Mouse (Mus musculus) c-Kit-negative CD71-positive TER-119-positive erythroid progenitor cells, embryonic 14.5 days (primary cell): ENCODE data around the gene Ssbp4.

ENCODE experiments used
- DNase-seq: peaks from one replicate; pipeline ENCODE4 v3.0.0-alpha.2; 2013; ENCODE audit warnings: low read depth, low spot score

Ssbp4 gene

DNA sequence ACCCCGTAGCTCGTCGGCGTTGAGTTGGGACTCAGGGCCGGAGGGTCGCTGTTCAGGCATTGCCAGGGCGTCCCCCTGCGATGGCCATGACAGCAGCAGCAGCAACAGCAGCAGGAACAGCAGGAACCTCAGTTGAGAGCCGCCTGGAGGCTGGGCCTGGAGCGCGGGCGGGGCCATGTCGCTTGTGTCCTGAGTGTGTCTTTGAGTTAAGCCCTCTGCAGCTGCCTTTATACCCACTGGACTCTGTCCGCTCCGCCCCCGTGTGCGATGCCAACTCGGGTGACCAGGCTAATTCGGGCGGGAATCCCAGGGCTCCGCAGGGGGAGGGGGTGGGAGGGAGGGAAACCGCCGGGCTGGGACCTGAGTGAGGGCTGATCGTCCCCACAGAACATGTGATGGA lies 22.8 kb upstream of the Ssbp4 start:
- no peak for DNase-seq

DNA sequence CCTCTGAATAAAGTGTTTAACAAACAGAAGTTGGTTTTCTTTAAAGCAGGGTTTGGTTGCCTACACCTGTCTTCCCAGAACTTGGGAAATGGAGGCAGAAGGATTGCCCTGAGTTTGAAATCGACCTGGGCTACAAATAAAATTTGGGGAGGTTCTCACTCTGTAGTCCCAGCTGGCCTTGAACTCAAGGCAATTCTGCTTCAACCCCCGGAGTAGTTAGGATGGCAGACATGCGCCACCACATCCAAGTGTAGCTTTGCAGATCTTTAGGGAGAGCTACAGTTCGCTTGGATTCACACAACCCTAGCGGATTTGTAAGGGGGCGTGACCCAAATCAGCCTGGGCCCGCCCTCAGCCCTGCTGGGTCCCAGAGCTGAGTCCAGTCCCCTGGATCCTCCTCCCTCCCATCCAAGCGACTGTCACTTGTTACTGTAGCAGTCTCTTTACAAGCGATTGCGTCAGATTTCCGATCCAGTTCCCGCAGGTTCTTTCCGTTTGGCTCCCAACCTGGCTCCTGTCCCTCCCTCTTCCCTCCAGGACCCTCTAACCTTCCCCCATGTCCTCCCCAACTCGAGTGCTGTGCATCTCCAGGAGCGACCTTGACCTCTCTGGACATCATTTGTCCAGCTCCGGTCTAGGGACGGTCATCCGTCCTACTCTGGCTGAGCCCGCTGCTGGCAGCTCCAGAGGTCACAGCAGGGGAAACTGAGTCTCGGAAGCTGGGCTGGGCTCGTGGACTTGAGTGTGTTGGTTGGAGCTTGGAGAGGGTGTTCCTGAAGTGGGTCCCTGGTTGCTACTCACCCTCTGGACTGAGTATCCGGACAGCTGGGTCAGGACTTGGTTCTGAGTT lies 22.1 kb upstream of the Ssbp4 start:
- DNase-seq, result no peak

GRCm38 (mm10) chr8:70629574-70630531 lies 21.2 kb upstream of the Ssbp4 start:
- DNase-seq, result peak; percentile 69

DNA sequence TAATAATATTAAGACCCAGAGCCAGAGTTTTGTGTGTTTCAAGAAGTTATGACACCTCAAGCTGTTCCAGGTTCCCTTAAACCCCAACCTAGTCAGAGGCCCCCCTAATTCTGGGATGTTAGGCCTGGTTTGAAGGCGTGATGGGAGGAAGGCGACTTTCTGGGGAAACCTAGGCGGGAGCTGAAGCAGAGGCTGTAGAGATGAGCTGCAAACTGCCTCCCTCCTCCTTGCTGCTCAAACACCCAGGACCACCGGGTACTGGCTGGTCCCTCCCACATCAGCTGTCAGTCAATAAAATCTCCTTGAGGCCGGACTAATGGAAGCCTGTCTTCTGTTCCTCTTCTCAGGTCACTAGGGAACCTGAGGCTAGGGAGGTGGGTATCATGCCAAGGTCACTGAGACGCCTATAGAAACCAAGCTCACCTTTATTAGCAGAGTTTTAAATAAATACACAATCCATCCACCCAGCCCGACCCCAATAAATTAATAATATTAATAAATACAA lies 20.4 kb upstream of the Ssbp4 start:
- DNase-seq, result no peak

GRCm38 (mm10) chr8:70627041-70627440 lies 18.4 kb upstream of the Ssbp4 start:
- DNase-seq, result no peak

GRCm38 (mm10) chr8:70625104-70625503 lies 16.4 kb upstream of the Ssbp4 start:
- DNase-seq, result no peak

DNA sequence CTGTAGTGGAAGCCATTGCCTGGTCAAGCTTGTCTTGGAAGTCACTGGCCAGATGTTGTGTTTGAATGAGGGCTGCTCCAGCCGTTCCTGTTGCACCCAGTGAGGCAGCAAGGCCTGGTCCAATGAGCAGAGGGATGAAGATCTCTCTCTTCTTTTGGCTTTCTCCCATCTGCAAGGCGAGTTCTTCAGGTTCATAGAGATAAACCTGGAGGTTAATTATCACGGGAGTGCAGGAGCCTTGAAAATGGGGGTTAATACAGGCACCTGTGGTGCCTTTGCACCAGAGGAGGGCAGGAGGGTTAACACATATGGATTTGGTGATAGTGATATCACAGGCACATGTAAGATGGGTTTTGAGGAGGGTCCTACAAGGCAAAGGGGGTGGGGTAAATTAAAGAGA lies 13.5 kb upstream of the Ssbp4 start:
- DNase-seq, result peak; percentile 58

DNA sequence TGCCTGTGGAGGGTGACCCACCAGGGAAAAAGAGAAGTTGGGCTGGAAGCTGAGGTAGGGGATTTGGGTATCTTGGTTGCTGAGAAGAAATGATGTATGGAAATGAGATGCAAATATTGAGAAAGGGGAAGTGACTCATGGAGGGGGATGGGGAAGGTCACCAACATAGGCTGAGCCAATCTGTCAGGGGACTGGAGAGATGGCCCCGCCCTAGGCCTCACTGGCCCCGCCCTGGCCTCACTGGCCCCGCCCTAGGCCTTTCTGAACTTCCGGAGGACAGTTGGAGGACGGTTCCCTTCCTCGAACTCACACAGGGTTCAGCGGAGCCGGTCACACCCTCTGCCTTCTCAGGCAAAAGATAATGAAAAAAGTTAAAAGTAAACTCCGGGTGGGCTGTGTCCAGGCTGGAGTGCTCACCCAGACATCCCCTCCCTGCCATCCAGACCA lies 10.2 kb upstream of the Ssbp4 start:
- DNase-seq, result peak; percentile 74

- DNase-seq, result no peak
Measured at GRCm38 (mm10) chr8:70617985-70618384, 9.3 kb upstream of the Ssbp4 start.

DNA sequence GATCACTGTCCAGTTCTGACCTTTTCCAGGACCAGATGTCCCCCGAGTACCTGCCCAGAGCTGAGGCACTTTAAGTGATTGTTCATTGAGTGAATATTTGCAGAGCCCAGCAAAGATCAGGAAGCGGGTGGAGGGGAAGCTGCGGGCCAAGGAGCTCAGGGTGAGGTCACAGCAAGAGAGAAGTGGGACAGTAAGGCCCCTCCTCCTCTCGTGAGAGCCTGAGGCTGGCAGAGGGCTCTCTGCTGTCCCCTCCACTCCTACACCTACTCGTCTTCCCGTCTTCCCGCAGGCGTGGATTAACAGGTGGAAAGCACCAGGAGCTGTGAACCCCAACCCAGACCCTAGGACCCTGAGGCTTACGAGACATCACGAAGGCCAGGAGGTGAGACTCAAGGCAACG lies 8.0 kb upstream of the Ssbp4 start:
- DNase-seq, result no peak

DNA sequence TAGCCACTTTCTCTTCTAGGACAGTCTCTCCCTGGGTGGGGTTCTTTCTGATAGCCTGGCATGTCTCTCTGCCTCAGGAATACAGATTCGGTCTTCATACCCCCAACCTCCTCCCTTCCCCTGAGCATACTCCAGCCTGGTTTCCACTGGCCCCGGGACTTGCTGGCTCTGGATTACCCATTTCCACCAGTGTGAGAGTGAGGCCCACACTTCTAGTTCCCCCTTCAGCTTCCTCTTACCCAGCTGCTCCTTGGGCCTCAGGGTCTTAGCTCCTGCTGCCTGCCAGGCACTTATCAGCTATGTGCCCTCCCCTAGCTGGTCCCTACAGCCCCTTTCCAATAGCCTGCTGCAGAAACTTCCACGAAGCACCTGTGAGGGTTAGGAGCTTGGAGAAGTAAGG lies 7.2 kb upstream of the Ssbp4 start, which contains the start of gene Lrrc25:
Lrrc25 (plus strand) TSS at position 262 of the 400 bp plus-strand sequence.
- DNase-seq, result no peak

- no peak for DNase-seq
Measured at GRCm38 (mm10) chr8:70615281-70615680, 6.6 kb upstream of the Ssbp4 start.

DNA sequence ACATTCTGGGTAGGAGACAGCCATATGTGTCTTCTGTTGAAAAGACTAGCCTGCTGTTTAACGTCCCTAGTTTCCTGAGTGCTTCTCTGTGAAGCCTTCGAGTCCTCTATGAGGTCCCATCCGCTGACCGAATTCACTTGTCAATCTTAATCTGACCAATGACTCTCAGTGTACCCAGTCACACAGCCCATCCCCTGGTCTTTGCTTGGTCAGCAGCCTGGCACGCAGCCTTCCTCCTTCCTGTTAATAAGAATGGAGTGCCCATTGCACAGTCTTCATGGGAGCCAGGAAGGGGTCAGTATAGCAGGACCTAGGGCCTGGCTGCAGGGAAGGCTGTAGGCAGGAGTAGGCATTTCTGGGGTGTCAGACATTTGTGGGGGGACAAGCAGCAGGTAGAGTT lies 5.8 kb upstream of the Ssbp4 start:
- DNase-seq, result no peak

- no peak for DNase-seq
Measured at GRCm38 (mm10) chr8:70613763-70614162, 5.1 kb upstream of the Ssbp4 start.

- peak; percentile 85 for DNase-seq
Measured at GRCm38 (mm10) chr8:70611849-70612248, 3.2 kb upstream of the Ssbp4 start.

DNA sequence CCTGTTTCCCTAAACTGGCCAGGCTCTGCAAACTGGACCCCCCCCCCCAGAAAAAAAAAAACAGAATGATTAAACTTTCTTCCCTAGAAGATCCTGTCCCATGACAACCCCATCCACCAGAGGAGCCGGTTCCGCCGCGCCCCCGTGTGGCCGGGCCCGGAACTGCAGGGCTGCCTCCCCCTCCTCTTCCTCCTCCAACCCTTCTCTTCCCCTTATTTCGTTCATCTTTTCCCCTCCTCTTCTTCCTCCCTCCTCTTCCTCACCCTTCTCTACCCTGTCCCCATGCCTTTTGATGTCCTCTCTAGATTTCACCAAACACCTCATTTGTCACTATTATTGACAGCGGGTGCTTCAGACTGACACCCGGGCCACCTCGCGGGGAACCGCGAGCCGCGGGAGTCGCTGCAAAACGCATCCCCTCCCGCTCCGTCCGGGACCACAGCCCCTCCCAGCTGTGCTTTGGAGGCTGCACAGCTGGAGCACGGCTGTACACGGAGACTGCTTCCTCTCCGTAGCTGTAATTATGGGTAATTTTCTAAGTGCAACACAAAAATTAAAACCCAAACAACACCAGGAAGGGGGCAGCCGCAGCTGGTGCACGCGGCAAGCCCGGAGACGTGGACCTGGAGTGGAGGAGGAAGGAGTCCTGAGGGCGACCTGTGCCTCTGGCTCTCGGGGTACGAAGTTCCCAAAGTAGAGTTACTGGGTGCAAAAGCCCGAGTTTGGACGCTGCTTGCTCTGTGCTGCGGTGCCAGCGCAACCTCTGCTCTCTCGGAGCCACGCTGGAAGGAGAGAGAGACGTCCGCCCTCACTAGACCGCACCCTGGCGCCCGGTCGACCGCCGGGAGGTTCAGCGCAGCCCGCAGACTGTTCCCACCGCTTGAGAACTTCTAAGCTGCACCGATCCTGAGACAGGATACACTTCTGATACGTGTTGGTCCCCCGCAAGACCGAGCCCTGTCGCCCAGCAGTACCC lies 2.4 kb upstream of the Ssbp4 start:
- peak; percentile 70 for DNase-seq

- DNase-seq, result peak; percentile 71
Measured at GRCm38 (mm10) chr8:70609849-70610795, 1.4 kb upstream of the Ssbp4 start.

DNA sequence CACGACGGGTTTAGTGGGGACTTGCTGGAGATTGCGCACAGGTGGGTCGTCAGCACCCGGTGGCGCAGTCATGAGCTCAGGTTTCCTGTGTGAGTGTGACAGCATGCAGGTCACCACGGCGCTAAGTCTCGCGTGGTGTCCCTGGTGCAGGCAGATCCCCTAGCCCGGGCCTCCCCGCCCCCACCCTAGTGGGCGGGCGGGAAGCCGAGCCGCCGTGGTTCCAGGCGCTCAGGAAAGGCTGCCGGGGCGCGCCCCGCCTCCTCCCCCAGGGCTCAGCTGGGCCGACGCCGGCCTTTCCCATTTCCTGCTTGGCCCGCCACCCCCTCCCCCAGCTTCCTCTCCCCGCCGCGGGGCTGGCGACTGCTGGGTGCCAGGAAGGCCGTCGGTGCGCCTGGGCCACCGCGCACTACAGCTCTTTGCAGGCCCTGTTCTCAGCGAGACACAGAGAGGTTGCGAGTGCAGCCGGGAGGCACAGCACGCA lies 736 bp upstream of the Ssbp4 start:
- no peak for DNase-seq

- DNase-seq, result no peak
Measured at GRCm38 (mm10) chr8:70607898-70608748, 549 bp downstream of the Ssbp4 start.
